Mouse (Mus musculus) lung, embryonic 14.5 days (tissue): ENCODE data around the gene Cdca3. TPM values are rescaled to one million over a fixed set of nuclear protein-coding genes. Genes with fewer than 3 reads are reported as not detected.

ENCODE experiments used
- ATAC-seq: fragments of 200-750 bp; cut with Nextera tagmentation; 2 replicates; pipeline ENCODE4 v1.8.0; 2017; ENCODE audit warnings: mild to moderate bottlenecking, moderate TSS enrichment, moderate library complexity; ENCODE audit not compliant: insufficient read depth
- DNase-seq: peaks from one replicate; pipeline ENCODE4 v3.0.0-alpha.2; 2015
- H3K27ac ChIP-seq: fragments of 300-500 bp; sonication (generic); 2 replicates; pipeline ENCODE4 v1.5.1; 2014; ENCODE audit warnings: low read depth, mild to moderate bottlenecking, moderate library complexity
- H3K27me3 ChIP-seq: fragments of 300-500 bp; sonication (generic); 2 replicates; pipeline ENCODE4 v1.6.1; 2014; ENCODE audit warnings: low read length, control low read depth; ENCODE audit not compliant: insufficient read depth
- H3K36me3 ChIP-seq: fragments of 300-500 bp; sonication (generic); 2 replicates; pipeline ENCODE4 v1.6.1; 2014; ENCODE audit warnings: control low read depth; ENCODE audit not compliant: insufficient read depth
- H3K4me1 ChIP-seq: fragments of 300-500 bp; sonication (generic); 2 replicates; pipeline ENCODE4 v1.6.1; 2014; ENCODE audit warnings: antibody characterized with exemption, control low read depth; ENCODE audit not compliant: insufficient read depth
- H3K4me2 ChIP-seq: fragments of 300-500 bp; sonication (generic); 2 replicates; pipeline ENCODE4 v1.6.1; 2014; ENCODE audit warnings: mild to moderate bottlenecking
- H3K4me3 ChIP-seq: fragments of 300-500 bp; sonication (generic); 2 replicates; pipeline ENCODE4 v1.5.1; 2014; ENCODE audit warnings: low read depth, low read length
- H3K9ac ChIP-seq: fragments of 300-500 bp; sonication (generic); 2 replicates; pipeline ENCODE4 v1.6.1; 2014
- H3K9me3 ChIP-seq: fragments of 300-500 bp; sonication (generic); 2 replicates; pipeline ENCODE4 v1.6.1; 2016; ENCODE audit warnings: low read depth, low read length, control low read depth
- CTCF ChIP-seq: IDR thresholded peaks from 2 replicates; pipeline ENCODE4 v1.5.1; 2016; ENCODE audit warnings: antibody characterized with exemption, low read depth
- WGBS: fragments of 180-500 bp; shearing (Covaris S2); extraction: QIAGEN DNeasy Blood & Tissue Kit; methylation state at CpG from one replicate; pipeline ENCODE4 v1.1.7; 2014; 5-methylcytosine and 5-hydroxymethylcytosine counted together
- polyA plus RNA-seq: library from polyadenylated mRNA; unstranded; fragments of >200 nt; fragmentation: Nextera tagmentation; extraction: Ambion mirVana; gene quantifications from 2 replicates; pipeline ENCODE4 v1.2.1, GENCODE M21; 2014

The Cdca3 gene
- polyA plus RNA-seq, 1 experiment from 2014 or later = 204 TPM

GRCm38 (mm10) chr6:124860511-124860910, 31.2 kb downstream of the Cdca3 start:
- Histone ChIP-seq H3K36me3 (no peaks in the 10 kb centered on the region), H3K4me3 (no peak overlapping the region), H3K27ac (no peak overlapping the region), H3K4me1 (0 out of 2 replicates have a peak, but pooled peaks cover 12% of the 10 kb centered on the region), H3K9ac (no peak overlapping the region), H3K27me3 (peaks cover 33% of the 10 kb centered on the region; the same call in 1 of the 2 replicates), H3K4me2 (no peak overlapping the region), H3K9me3 (no peaks in the 10 kb centered on the region)
- 79% methylated on average over 9 of the region's 9 CpGs for WGBS
- TF ChIP-seq CTCF = no peak
- DNase-seq (no peak), ATAC-seq (no peak)

- WGBS = 78% methylated on average over 19 of the region's 19 CpGs
Measured at GRCm38 (mm10) chr6:124861266-124861665, 31.9 kb downstream of the Cdca3 start.

GRCm38 (mm10) chr6:124861802-124862201, 32.5 kb downstream of the Cdca3 start:
- ATAC-seq (no peak), DNase-seq (no peak)
- 0 out of 2 replicates have a peak, but pooled peaks cover 6% of the 10 kb centered on the region for H3K4me1 ChIP-seq
- WGBS = 46% methylated on average over 3 of the region's 3 CpGs
- no peak overlapping the region for H3K9ac ChIP-seq
- no peaks in the 10 kb centered on the region for H3K9me3 ChIP-seq
- H3K36me3 ChIP-seq = no peaks in the 10 kb centered on the region
- no peak overlapping the region for H3K27ac ChIP-seq
- no peak overlapping the region for H3K4me3 ChIP-seq
- TF ChIP-seq CTCF = no peak
- no peak overlapping the region for H3K4me2 ChIP-seq
- H3K27me3 ChIP-seq = peaks cover 36% of the 10 kb centered on the region; the same call in 1 of the 2 replicates

More at GRCm38 (mm10) chr6:124861266-124861665, 31.9 kb downstream of the Cdca3 start:
- no peak for TF ChIP-seq CTCF
- no peak for DNase-seq
- Histone ChIP-seq H3K4me2 (no peak overlapping the region), H3K9ac (no peak overlapping the region), H3K36me3 (no peaks in the 10 kb centered on the region), H3K9me3 (no peaks in the 10 kb centered on the region), H3K4me3 (no peak overlapping the region), H3K27ac (no peak overlapping the region), H3K4me1 (0 out of 2 replicates have a peak, but pooled peaks cover 10% of the 10 kb centered on the region), H3K27me3 (peaks cover 33% of the 10 kb centered on the region; the same call in 1 of the 2 replicates)
- ATAC-seq = no peak

GRCm38 (mm10) chr6:124862406-124863124, 33.2 kb downstream of the Cdca3 start:
- 0 out of 2 replicates have a peak, but pooled peaks cover 6% of the 10 kb centered on the region for H3K4me1 ChIP-seq
- no peaks in the 10 kb centered on the region for H3K36me3 ChIP-seq
- no peak for TF ChIP-seq CTCF
- 11% methylated on average over 8 of the region's 8 CpGs for WGBS
- ATAC-seq = no peak
- peak overlapping the region; percentile 93 for H3K4me2 ChIP-seq
- DNase-seq = no peak
- H3K27me3 ChIP-seq = peaks cover 39% of the 10 kb centered on the region; the same call in 1 of the 2 replicates
- H3K27ac ChIP-seq = no peak overlapping the region
- no peak overlapping the region for H3K9ac ChIP-seq
- no peaks in the 10 kb centered on the region for H3K9me3 ChIP-seq
- no peak overlapping the region for H3K4me3 ChIP-seq

- Histone ChIP-seq H3K9me3 (no peaks in the 10 kb centered on the region), H3K9ac (peak overlapping the region; percentile 46), H3K27ac (no peak overlapping the region), H3K4me1 (0 out of 2 replicates have a peak, but pooled peaks cover 6% of the 10 kb centered on the region), H3K4me3 (peak overlapping the region; percentile 45), H3K27me3 (peaks cover 38% of the 10 kb centered on the region; the same call in 1 of the 2 replicates), H3K4me2 (peak overlapping the region; percentile 93), H3K36me3 (no peaks in the 10 kb centered on the region)
- WGBS = 1% methylated on average over 11 of the region's 16 CpGs
- DNase-seq = no peak
- peak; percentile 15 for ATAC-seq
- no peak for TF ChIP-seq CTCF
Measured at GRCm38 (mm10) chr6:124863125-124863657, 33.8 kb downstream of the Cdca3 start.

- DNase-seq = peak; percentile 80
- Histone ChIP-seq H3K4me3 (peak within 1 kb of the TSS; percentile 45), H3K4me2 (peak within 1 kb of the TSS; percentile 93), H3K36me3 (no peaks in the 10 kb centered on the region), H3K9me3 (no peaks in the 10 kb centered on the region), H3K9ac (peak within 1 kb of the TSS; percentile 46), H3K27me3 (peaks cover 32% of the 10 kb centered on the region; the same call in 1 of the 2 replicates), H3K27ac (no peak within 1 kb of the TSS), H3K4me1 (0 out of 2 replicates have a peak, but pooled peaks cover 6% of the 10 kb centered on the region)
- TF ChIP-seq CTCF = no peak
- WGBS = 2% methylated on average over 37 of the region's 43 CpGs
- peak; percentile 65 for ATAC-seq
Measured at GRCm38 (mm10) chr6:124863658-124864298, 34.4 kb downstream of the Cdca3 start, which contains the start of gene Gpr162. Gene Gpr162 (minus strand): TSS chr6:124863983.
